Mouse (Mus musculus) retina, postnatal 7 days (tissue): Measurements from ENCODE around the gene 1700019A02Rik.

ENCODE experiments used
- DNase-seq: peaks from one replicate; pipeline ENCODE4 v3.0.0-alpha.2; 2012; ENCODE audit warnings: low read depth, low spot score

1700019A02Rik gene

GRCm38 (mm10) chr1:53187536-53187935, at the start of gene 1700019A02Rik:
Gene 1700019A02Rik, minus strand, starts transcription at chr1:53187636.
- DNase-seq: no peak

GRCm38 (mm10) chr1:53226063-53226462, 38.6 kb upstream of the 1700019A02Rik start:
- no peak for DNase-seq

GRCm38 (mm10) chr1:53225616-53226015, 38.2 kb upstream of the 1700019A02Rik start:
- peak; percentile 16 for DNase-seq

GRCm38 (mm10) chr1:53224775-53225174, 37.3 kb upstream of the 1700019A02Rik start:
- DNase-seq: no peak

- no peak for DNase-seq
Measured at GRCm38 (mm10) chr1:53210136-53210535, 22.7 kb upstream of the 1700019A02Rik start.

GRCm38 (mm10) chr1:53203902-53204301, 16.5 kb upstream of the 1700019A02Rik start:
- DNase-seq: no peak

- DNase-seq: no peak
Measured at GRCm38 (mm10) chr1:53201630-53202199, 14.3 kb upstream of the 1700019A02Rik start.

GRCm38 (mm10) chr1:53194536-53194935, 7.1 kb upstream of the 1700019A02Rik start:
- DNase-seq: no peak

GRCm38 (mm10) chr1:53191234-53191633, 3.8 kb upstream of the 1700019A02Rik start:
- DNase-seq: no peak

- no peak for DNase-seq
Measured at GRCm38 (mm10) chr1:53189620-53190019, 2.2 kb upstream of the 1700019A02Rik start.

- DNase-seq: no peak
Measured at GRCm38 (mm10) chr1:53186301-53186700, 1.1 kb downstream of the 1700019A02Rik start.

GRCm38 (mm10) chr1:53157715-53158114, 29.7 kb downstream of the 1700019A02Rik start:
- DNase-seq: no peak

- DNase-seq: no peak
Measured at GRCm38 (mm10) chr1:53123066-53123465, 64.4 kb downstream of the 1700019A02Rik start.

GRCm38 (mm10) chr1:53110561-53110960, 76.9 kb downstream of the 1700019A02Rik start:
- DNase-seq: no peak
